Mouse (Mus musculus) layer of hippocampus, postnatal 36 days (tissue): ENCODE measurements around the gene Slc35e3. TPM values are rescaled to one million over a fixed set of nuclear protein-coding genes. Genes with fewer than 3 reads are reported as not detected.
"Not testable (repeated sequence)": the region's sequence is repeated elsewhere in the genome, so short reads cannot be mapped to it uniquely, and the experiment has no call there.

Experiments
- DNase-seq, 2 experiments: peaks; one replicate each; pipeline ENCODE4 v3.0.0; 2022
- total RNA-seq, 2 experiments: library from RNA; stranded (reverse); gene quantifications; 2 replicates each; pipeline ENCODE4 v1.2.3; 2021

The Slc35e3 gene
- total RNA-seq, 2 experiments from 2014 or later = 31.2 to 33.7 TPM

- DNase-seq = no peak
Observed at GRCm38 (mm10) chr10:117732962-117733592, 13.1 kb downstream of the Slc35e3 start.

GRCm38 (mm10) chr10:117732184-117732583, 14.0 kb downstream of the Slc35e3 start:
- DNase-seq = no peak

GRCm38 (mm10) chr10:117731244-117732101, 14.7 kb downstream of the Slc35e3 start:
- peak; percentile 36 to 39 for DNase-seq

GRCm38 (mm10) chr10:117730637-117731203, 15.4 kb downstream of the Slc35e3 start:
- DNase-seq = no peak

GRCm38 (mm10) chr10:117730140-117730539, 16.0 kb downstream of the Slc35e3 start:
- DNase-seq = no peak

- no peak for DNase-seq
Observed at GRCm38 (mm10) chr10:117729139-117729814, 16.9 kb downstream of the Slc35e3 start.

- DNase-seq = no peak
Observed at GRCm38 (mm10) chr10:117728574-117728973, 17.6 kb downstream of the Slc35e3 start.

- no peak for DNase-seq
Observed at GRCm38 (mm10) chr10:117727518-117728110, 18.6 kb downstream of the Slc35e3 start.

- DNase-seq = no peak
Observed at GRCm38 (mm10) chr10:117726888-117727385, 19.2 kb downstream of the Slc35e3 start.

GRCm38 (mm10) chr10:117726350-117726749, 19.8 kb downstream of the Slc35e3 start:
- no peak for DNase-seq

- DNase-seq = no peak
Observed at GRCm38 (mm10) chr10:117725671-117726070, 20.5 kb downstream of the Slc35e3 start.

- no peak for DNase-seq
Observed at GRCm38 (mm10) chr10:117724804-117725361, 21.3 kb downstream of the Slc35e3 start.

- DNase-seq = no peak
Observed at GRCm38 (mm10) chr10:117724136-117724718, 21.9 kb downstream of the Slc35e3 start.

- peak in 1 of 2 experiments; percentile 30 for DNase-seq
Observed at GRCm38 (mm10) chr10:117718161-117719119, 27.7 kb downstream of the Slc35e3 start.

GRCm38 (mm10) chr10:117717583-117717982, 28.6 kb downstream of the Slc35e3 start:
- DNase-seq = no peak

GRCm38 (mm10) chr10:117716686-117717085, 29.5 kb downstream of the Slc35e3 start:
- no peak for DNase-seq

- not testable (repeated sequence) for DNase-seq
Observed at GRCm38 (mm10) chr10:117715654-117716053, 30.5 kb downstream of the Slc35e3 start.

GRCm38 (mm10) chr10:117714928-117715500, 31.2 kb downstream of the Slc35e3 start:
- DNase-seq = no peak

- DNase-seq = no peak
Observed at GRCm38 (mm10) chr10:117714048-117714545, 32.1 kb downstream of the Slc35e3 start.

- no peak for DNase-seq
Observed at GRCm38 (mm10) chr10:117713466-117713865, 32.7 kb downstream of the Slc35e3 start.
